Mouse (Mus musculus): ENCODE measurements at regions not wholly inside any gene's neighbourhood (a gene's known extent, or its start where the extent isn't known, plus 50 kb on each side); places are given as distances from the start of the nearest gene placed in this dataset.

DNA sequence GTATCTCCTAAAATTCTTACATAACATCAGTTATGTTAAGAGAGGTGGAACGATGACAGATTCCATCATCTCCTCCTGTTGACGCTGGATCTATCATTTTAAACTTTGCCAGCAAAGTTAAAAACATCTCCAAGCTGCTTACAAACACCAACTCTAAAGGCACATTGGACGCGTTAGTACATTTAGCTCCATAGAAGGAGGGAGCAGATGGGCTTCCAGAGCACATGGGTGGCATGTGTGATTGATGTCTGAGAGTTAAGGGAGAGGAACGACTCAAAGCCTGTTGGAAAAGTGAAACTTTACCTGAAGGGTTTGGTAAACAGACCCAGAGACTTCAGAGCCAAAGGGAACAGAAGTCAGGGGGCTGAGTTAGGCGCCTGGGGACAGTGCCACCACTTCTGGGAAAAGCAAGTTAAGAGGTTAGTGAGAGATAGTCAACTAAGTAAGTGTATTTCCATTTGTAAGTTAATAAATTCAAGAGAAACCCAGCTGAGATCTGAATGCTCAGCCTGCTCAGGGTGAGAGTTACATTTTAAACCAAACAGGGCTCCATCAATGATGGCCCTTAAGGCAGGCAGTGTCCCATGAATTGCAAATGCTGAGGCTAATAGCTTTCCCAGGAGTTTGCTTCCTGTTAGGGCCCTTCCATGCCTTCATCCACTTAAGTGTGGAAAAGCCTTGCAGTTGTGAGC lies 430.3 kb upstream of the Adamts16 start:
- H3K27ac ChIP-seq (replicated peaks): no peak overlapping the region
- no peaks in the 10 kb centered on the region for H3K4me1 ChIP-seq
- no peaks in the 10 kb centered on the region for H3K9me3 ChIP-seq
- no peaks in the 10 kb centered on the region for H3K27me3 ChIP-seq (replicated peaks; ENCODE audit: low read depth, poor library complexity, severe bottlenecking)
- 75% methylated on average over 6 of the region's 6 CpGs for WGBS
- H3K36me3 ChIP-seq (replicated peaks): no peaks in the 10 kb centered on the region
- no peak for DNase-seq (ENCODE audit: low spot score)
- no peak overlapping the region for H3K4me3 ChIP-seq

DNA sequence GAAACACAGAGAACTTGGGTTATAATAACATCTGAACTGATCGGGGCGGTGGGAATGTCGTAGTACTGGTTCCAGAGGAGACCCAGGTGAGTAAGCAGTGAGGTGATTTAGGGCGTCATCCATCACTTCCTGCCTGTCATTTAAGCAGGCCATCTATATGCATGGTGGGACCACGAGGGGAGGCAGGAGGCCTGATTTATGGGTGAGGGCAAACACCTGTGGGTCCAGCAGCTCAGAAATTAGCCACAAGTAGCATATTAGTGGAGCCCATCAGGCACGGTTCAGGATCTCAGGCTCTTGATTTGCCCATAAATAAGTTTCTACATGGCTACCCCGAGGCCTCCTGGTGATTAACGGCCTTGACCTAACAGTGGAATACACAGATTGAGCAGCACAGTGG lies 428.8 kb upstream of the Adamts16 start:
- H3K9me3 ChIP-seq: no peaks in the 10 kb centered on the region
- 81% methylated on average over 8 of the region's 8 CpGs for WGBS
- DNase-seq (ENCODE audit: low spot score): no peak
- no peaks in the 10 kb centered on the region for H3K4me1 ChIP-seq
- no peak overlapping the region for H3K4me3 ChIP-seq
- H3K36me3 ChIP-seq (replicated peaks): no peaks in the 10 kb centered on the region
- no peak overlapping the region for H3K27ac ChIP-seq (replicated peaks)
- H3K27me3 ChIP-seq (replicated peaks; ENCODE audit: low read depth, poor library complexity, severe bottlenecking): no peaks in the 10 kb centered on the region

- no peak overlapping the region for H3K4me3 ChIP-seq
- no peak for DNase-seq (ENCODE audit: low spot score)
- H3K4me1 ChIP-seq: no peaks in the 10 kb centered on the region
- 77% methylated on average over 2 of the region's 2 CpGs for WGBS
- no peaks in the 10 kb centered on the region for H3K36me3 ChIP-seq (replicated peaks)
- no peaks in the 10 kb centered on the region for H3K9me3 ChIP-seq
- no peaks in the 10 kb centered on the region for H3K27me3 ChIP-seq (replicated peaks; ENCODE audit: low read depth, poor library complexity, severe bottlenecking)
- H3K27ac ChIP-seq (replicated peaks): no peak overlapping the region
Measured at GRCm38 (mm10) chr13:71269496-71269895, 427.9 kb upstream of the Adamts16 start.

- Histone ChIP-seq H3K4me3 (no peak overlapping the region), H3K27me3 (replicated peaks; ENCODE audit: low read depth, poor library complexity, severe bottlenecking) (no peaks in the 10 kb centered on the region; the same call in 1 of the 2 replicates), H3K27ac (replicated peaks) (no peak overlapping the region), H3K9me3 (no peaks in the 10 kb centered on the region), H3K4me1 (no peaks in the 10 kb centered on the region), H3K36me3 (replicated peaks) (no peaks in the 10 kb centered on the region)
- WGBS: 94% methylated on average over 16 of the region's 16 CpGs
- no peak for DNase-seq (ENCODE audit: low spot score)
Measured at GRCm38 (mm10) chr13:71263315-71263878, 421.8 kb upstream of the Adamts16 start.

GRCm38 (mm10) chr13:71262575-71263295 lies 421.1 kb upstream of the Adamts16 start:
- Histone ChIP-seq H3K36me3 (replicated peaks) (no peaks in the 10 kb centered on the region), H3K9me3 (no peaks in the 10 kb centered on the region), H3K27ac (replicated peaks) (no peak overlapping the region), H3K27me3 (replicated peaks; ENCODE audit: low read depth, poor library complexity, severe bottlenecking) (no peaks in the 10 kb centered on the region; the same call in 1 of the 2 replicates), H3K4me3 (no peak overlapping the region), H3K4me1 (no peaks in the 10 kb centered on the region)
- DNase-seq (ENCODE audit: low spot score): no peak
- 82% methylated on average over 10 of the region's 10 CpGs for WGBS

DNA sequence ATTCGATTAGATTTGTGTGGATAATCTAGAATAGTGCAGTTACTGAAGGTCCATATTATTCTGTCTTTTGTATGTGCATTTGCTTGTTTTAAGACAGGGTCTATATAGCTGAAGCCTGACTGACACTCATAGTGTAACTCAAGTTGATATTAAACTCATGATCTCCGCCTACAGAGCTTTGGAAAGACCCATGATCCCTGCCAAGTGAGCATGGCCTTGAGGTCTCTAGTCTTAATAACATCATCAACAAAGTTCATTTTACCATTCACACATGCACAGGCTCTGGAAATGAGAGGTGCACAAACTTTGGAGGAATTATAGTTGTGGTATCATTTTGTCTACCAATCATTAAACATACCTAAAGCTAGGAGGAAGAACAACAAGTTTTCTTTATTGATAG lies 412.4 kb upstream of the Adamts16 start:
- Histone ChIP-seq H3K4me1 (no peaks in the 10 kb centered on the region), H3K9me3 (no peaks in the 10 kb centered on the region), H3K27ac (replicated peaks) (no peak overlapping the region), H3K27me3 (replicated peaks; ENCODE audit: low read depth, poor library complexity, severe bottlenecking) (peaks cover 13% of the 10 kb centered on the region), H3K4me3 (no peak overlapping the region), H3K36me3 (replicated peaks) (no peaks in the 10 kb centered on the region)
- 92% methylated on average over 2 of the region's 2 CpGs for WGBS
- no peak for DNase-seq (ENCODE audit: low spot score)

GRCm38 (mm10) chr13:71248261-71249031 lies 406.8 kb upstream of the Adamts16 start:
- no peak overlapping the region for H3K4me3 ChIP-seq
- peak; percentile 56 for DNase-seq (ENCODE audit: low spot score)
- H3K9me3 ChIP-seq: no peaks in the 10 kb centered on the region
- H3K27me3 ChIP-seq (replicated peaks; ENCODE audit: low read depth, poor library complexity, severe bottlenecking): peaks cover 32% of the 10 kb centered on the region
- no peaks in the 10 kb centered on the region for H3K36me3 ChIP-seq (replicated peaks)
- H3K27ac ChIP-seq (replicated peaks): peak overlapping the region; percentile 40; the same call in 1 of the 2 replicates
- WGBS: 34% methylated on average over 8 of the region's 8 CpGs
- H3K4me1 ChIP-seq: peaks cover 13% of the 10 kb centered on the region

DNA sequence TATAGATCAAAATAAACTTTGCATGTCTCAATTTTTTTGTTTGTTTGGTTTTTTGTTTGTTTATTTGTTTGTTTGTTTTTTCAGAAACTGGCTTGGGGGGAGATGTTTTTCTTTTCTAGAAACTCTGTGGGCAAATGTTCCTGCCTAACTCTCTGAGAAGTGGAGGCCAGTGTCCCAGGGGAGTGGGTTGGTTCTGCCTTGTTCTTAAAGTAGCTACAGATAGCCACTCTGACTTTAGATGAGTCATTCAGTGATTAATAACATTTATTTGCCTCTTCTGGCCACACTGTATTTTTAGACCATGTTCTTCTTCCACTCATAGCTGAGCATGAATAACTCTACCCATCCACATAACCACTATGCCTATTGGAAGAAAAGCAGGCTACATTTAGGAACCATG lies 405.6 kb upstream of the Adamts16 start:
- H3K9me3 ChIP-seq: no peaks in the 10 kb centered on the region
- peaks cover 13% of the 10 kb centered on the region for H3K4me1 ChIP-seq
- no peak overlapping the region for H3K4me3 ChIP-seq
- DNase-seq (ENCODE audit: low spot score): no peak
- no peaks in the 10 kb centered on the region for H3K36me3 ChIP-seq (replicated peaks)
- H3K27me3 ChIP-seq (replicated peaks; ENCODE audit: low read depth, poor library complexity, severe bottlenecking): peaks cover 32% of the 10 kb centered on the region
- no peak overlapping the region for H3K27ac ChIP-seq (replicated peaks)

DNA sequence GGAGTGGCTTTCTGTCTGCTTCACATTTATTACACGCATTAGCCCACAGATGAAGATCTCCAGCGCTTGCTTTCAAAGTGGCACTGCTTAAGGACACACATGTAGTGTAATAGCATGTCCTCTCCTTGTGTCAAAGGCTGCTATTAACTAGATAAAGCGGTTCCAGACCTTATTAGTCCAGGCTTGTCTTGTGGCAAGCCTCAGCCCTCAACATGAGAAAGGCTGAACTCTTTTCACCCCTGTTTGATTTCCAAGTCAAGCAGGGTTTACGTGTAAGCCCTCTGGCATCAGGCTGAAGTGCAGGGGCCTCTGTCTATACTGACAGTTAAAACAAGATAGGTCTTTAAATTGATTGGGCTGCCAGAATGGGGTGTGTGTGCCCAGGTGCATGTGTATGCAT lies 403.7 kb upstream of the Adamts16 start:
- no peak for DNase-seq (ENCODE audit: low spot score)
- Histone ChIP-seq H3K27me3 (replicated peaks; ENCODE audit: low read depth, poor library complexity, severe bottlenecking) (peaks cover 31% of the 10 kb centered on the region), H3K4me3 (no peak overlapping the region), H3K4me1 (peaks cover 13% of the 10 kb centered on the region), H3K9me3 (no peaks in the 10 kb centered on the region), H3K36me3 (replicated peaks) (no peaks in the 10 kb centered on the region), H3K27ac (replicated peaks) (no peak overlapping the region)
- 82% methylated on average over 4 of the region's 4 CpGs for WGBS

- no peaks in the 10 kb centered on the region for H3K4me1 ChIP-seq
- peaks cover 13% of the 10 kb centered on the region; the same call in 1 of the 2 replicates for H3K27me3 ChIP-seq (replicated peaks; ENCODE audit: low read depth, poor library complexity, severe bottlenecking)
- no peak for DNase-seq (ENCODE audit: low spot score)
- H3K36me3 ChIP-seq (replicated peaks): no peaks in the 10 kb centered on the region
- no peak overlapping the region for H3K27ac ChIP-seq (replicated peaks)
- 73% methylated on average over 4 of the region's 4 CpGs for WGBS
- no peaks in the 10 kb centered on the region for H3K9me3 ChIP-seq
- H3K4me3 ChIP-seq: no peak overlapping the region
Measured at GRCm38 (mm10) chr13:71239782-71240181, 398.2 kb upstream of the Adamts16 start.

GRCm38 (mm10) chr13:71235338-71235737 lies 393.7 kb upstream of the Adamts16 start:
- Histone ChIP-seq H3K4me3 (no peak overlapping the region), H3K27me3 (replicated peaks; ENCODE audit: low read depth, poor library complexity, severe bottlenecking) (peaks cover 9% of the 10 kb centered on the region; the same call in 1 of the 2 replicates)
- 93% methylated on average over 4 of the region's 4 CpGs for WGBS

GRCm38 (mm10) chr13:71231182-71231581 lies 389.6 kb upstream of the Adamts16 start:
- DNase-seq (ENCODE audit: low spot score): no peak
- WGBS: 76% methylated on average over 5 of the region's 5 CpGs
- Histone ChIP-seq H3K27ac (replicated peaks) (no peak overlapping the region), H3K36me3 (replicated peaks) (no peaks in the 10 kb centered on the region), H3K4me1 (0 out of 2 replicates have a peak, but pooled peaks cover 2% of the 10 kb centered on the region), H3K9me3 (no peaks in the 10 kb centered on the region), H3K4me3 (no peak overlapping the region), H3K27me3 (replicated peaks; ENCODE audit: low read depth, poor library complexity, severe bottlenecking) (0 out of 2 replicates have a peak, but pooled peaks cover 4% of the 10 kb centered on the region)

More at GRCm38 (mm10) chr13:71235338-71235737, 393.7 kb upstream of the Adamts16 start:
- DNase-seq (ENCODE audit: low spot score): no peak
- Histone ChIP-seq H3K9me3 (no peaks in the 10 kb centered on the region), H3K36me3 (replicated peaks) (no peaks in the 10 kb centered on the region), H3K4me1 (no peaks in the 10 kb centered on the region), H3K27ac (replicated peaks) (no peak overlapping the region)
